Mouse (Mus musculus): ENCODE data around the gene Speg.

Gene Speg

DNA sequence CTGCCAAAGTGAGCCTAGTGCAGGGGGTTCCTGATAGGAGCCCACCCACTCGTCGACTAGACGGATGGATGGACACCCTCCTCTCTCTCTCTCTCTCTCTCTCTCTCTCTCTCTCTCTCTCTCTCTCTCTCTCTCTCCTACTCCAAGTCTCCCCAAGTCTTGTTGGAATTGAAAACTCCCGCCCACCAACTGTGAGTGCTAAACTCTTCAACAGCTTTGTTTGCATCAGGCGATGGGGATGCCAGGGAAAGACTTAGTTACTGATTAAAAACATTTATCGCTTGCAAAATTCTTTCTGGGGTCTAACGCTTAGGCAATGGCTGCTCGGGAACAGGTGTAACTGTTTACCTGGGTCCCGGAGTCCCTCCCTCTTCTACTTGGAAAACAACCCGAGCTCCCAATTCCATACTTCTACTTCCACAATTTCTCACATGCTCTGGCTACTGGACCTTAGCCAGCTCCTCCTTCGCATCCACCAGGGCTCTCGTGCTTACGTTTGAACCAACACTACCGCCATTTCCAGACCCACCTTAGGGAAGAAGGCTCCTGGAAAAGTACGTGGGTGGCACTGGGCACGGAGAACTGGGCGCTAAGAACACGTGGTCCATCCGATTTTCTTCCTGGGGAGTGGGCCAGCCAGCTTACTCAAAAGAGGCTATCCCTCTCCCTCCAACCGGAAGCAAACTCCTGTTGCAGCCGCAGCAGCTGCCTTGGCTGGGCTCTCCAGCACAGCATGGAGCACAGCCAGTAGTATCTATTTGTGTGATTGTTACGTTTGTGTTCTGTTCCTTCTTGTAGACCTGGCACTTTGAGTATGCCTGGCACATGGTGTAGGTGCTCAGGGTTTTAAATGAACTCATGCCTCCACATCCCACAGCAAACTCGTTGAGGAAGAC, 83.9 kb downstream of the Speg start:
- no peak for DNase-seq (ENCODE audit: low read depth, low spot score)

- DNase-seq (ENCODE audit: low read depth, low spot score): no peak
These were observed 85.2 kb downstream of the Speg start for GRCm38 (mm10) chr1:75460297-75460696.

DNA sequence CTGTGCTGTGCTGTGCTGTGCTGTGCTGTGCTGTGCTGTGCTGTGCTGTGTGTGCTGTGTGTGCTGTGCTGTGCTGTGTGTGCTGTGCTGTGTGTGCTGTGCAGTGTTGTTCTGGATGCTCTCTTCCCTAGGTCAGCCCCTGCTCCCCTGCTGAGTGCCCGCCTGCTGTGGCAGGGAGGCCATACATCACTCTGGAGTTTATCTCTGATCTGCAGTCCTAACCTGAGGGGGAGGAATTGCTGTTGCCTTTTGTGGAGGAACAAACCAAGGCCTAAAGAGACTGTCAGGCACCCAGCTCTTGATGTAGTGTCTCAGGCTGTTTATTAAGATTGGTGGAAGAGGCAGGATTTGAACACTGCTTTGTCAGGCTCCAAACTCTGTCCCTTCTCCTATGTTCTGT, 87.5 kb downstream of the Speg start:
- DNase-seq (ENCODE audit: low read depth, low spot score): no peak

DNA sequence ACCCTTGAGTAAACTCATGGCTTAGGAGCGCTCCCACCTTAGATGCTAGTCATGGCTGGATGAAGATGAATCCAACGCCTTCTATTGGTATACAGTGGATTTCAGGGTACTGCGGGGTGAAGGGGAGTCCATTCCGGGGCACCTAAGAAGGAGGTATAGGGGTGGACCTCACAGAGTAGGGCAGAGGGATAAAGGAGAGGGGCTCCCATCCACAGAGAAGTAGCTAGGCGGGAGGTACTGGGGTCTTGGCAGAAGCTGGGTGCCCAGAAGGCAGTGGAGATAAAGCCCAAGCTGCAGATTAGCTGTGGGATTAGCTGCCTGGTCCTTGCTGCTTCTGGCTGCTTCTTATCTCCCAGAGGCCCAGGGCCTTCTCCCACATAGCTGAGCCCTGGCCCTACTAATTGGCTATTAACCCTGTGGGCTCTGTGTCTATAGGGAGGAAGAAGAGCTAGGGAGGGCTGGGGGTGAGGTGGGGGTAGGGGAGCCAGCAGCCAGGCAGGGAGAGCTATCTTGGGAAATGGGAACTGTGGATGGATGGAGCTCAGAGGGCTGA, 88.6 kb downstream of the Speg start:
- no peak for DNase-seq (ENCODE audit: low read depth, low spot score)

DNA sequence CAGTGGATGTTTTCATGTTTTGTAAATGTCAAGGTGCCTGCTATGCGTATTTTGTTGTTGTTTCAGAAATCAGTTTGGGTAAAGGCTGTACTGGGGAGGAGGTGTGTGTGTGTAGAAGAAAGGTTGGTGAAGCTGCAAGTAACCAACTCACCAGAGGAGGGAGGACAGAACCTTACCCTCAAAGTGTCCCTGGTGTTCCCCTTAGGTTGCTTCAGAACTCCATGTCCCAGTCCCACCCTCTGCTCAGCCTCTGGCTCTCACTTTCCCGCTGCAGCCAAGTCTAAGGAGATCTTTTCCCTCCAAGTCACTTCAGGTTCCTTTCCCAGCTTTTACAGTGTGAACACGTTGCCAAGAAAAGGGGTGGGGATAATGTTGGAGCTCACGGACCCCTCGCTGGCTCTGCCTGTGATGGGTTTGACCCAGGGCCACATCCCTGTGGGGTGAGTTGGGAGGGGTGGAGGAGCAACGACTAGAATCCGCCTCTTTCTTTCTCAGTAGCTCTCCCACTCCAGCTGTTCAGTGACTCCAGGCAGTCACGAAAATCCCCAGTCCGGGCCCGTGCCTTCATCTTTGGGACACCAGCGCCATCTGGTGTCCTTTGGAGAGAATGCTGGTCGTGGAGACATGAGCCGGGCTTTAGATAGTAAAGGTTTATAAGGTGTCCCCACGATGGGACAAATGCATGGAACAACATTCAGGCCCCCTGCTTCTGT, 92.3 kb downstream of the Speg start:
- peak; percentile 79 for DNase-seq (ENCODE audit: low read depth, low spot score)

GRCm38 (mm10) chr1:75469287-75469825, 94.3 kb downstream of the Speg start:
- DNase-seq (ENCODE audit: low read depth, low spot score): no peak

GRCm38 (mm10) chr1:75476441-75476840, 101.3 kb downstream of the Speg start:
- no peak for DNase-seq (ENCODE audit: low read depth, low spot score)

- DNase-seq (ENCODE audit: low read depth, low spot score): no peak
These were observed 102.3 kb downstream of the Speg start for GRCm38 (mm10) chr1:75477264-75477965.

DNA sequence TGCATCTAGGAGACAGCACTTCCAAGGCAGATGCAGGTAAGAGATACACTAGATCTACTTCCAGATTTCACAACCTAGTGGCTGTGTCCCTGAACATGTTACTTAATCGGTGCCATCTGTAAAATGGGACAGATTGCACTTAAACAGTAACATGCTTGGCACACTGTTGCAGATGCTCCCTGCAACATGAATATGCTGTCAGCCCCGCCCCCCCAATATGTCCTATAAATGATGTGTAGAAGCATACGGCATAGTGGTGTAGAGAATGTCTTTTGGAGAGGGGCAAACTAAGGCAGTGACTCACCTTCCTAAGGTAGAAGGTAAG, 102.8 kb downstream of the Speg start:
- DNase-seq (ENCODE audit: low read depth, low spot score): no peak

DNA sequence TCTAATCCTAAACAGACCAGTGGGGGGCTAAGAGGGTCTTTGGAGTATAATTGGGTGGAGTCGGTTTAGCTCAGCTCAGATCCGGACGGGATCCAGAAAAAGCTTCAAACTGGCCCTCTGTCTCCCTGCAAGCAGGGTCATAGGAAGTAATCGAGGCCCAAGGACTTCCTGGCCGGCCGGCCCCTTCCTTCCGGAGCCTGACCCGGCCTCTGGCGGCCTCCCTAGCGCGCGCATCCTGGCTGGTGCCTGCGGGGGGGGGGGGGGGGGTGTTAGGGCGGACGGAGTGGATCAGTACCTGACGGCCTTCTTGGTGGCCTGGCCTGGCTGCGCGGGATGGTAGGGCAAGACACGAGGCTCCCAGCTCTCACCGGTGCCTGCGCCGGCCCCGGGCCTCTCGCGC, 103.4 kb downstream of the Speg start:
- no peak for DNase-seq (ENCODE audit: low read depth, low spot score)

- peak; percentile 96 for DNase-seq (ENCODE audit: low read depth, low spot score)
These were observed 104.0 kb downstream of the Speg start, which contains the start of the genes Chpf and Tmem198 for GRCm38 (mm10) chr1:75478916-75479634. TSS of gene Chpf (minus strand) at chr1:75479307. TSS of gene Tmem198 (plus strand) at chr1:75479532.

- no peak for DNase-seq (ENCODE audit: low read depth, low spot score)
These were observed 104.5 kb downstream of the Speg start for GRCm38 (mm10) chr1:75479635-75479989.

GRCm38 (mm10) chr1:75480036-75480435, 104.9 kb downstream of the Speg start:
- DNase-seq (ENCODE audit: low read depth, low spot score): no peak

GRCm38 (mm10) chr1:75480735-75481134, 105.6 kb downstream of the Speg start:
- DNase-seq (ENCODE audit: low read depth, low spot score): no peak

All from embryo, embryonic 11.5 days (tissue).